Mouse (Mus musculus) intestine, embryonic 16.5 days (tissue): ENCODE data around the gene Rs1. TPM values are rescaled to one million over a fixed set of nuclear protein-coding genes. Genes with fewer than 3 reads are reported as not detected.

Experiments
- ATAC-seq: fragments of 200-750 bp; cut with Nextera tagmentation; 2 replicates; pipeline ENCODE4 v1.8.0; 2017; ENCODE audit warnings: moderate TSS enrichment, moderate library complexity
- H3K27ac ChIP-seq: fragments of 300-500 bp; sonication (generic); 2 replicates; pipeline ENCODE4 v1.5.1; 2014; ENCODE audit warnings: mild to moderate bottlenecking, low read length
- H3K27me3 ChIP-seq: fragments of 300-500 bp; sonication (generic); replicated peaks from 2 replicates; pipeline ENCODE4 v1.6.1; 2014; ENCODE audit warnings: low read length, control low read depth, mixed read lengths; ENCODE audit not compliant: control insufficient read depth, insufficient read depth
- H3K36me3 ChIP-seq: fragments of 300-500 bp; sonication (generic); 2 replicates; pipeline ENCODE4 v1.6.1; 2014; ENCODE audit warnings: low read length, control low read depth; ENCODE audit not compliant: control insufficient read depth, insufficient read depth
- H3K4me1 ChIP-seq: fragments of 300-500 bp; sonication (generic); 2 replicates; pipeline ENCODE4 v1.6.1; 2014; ENCODE audit warnings: low read length, control low read depth, mixed read lengths; ENCODE audit not compliant: control insufficient read depth, insufficient read depth
- H3K4me2 ChIP-seq: fragments of 300-500 bp; sonication (generic); 2 replicates; pipeline ENCODE4 v1.6.1; 2014; ENCODE audit warnings: low read depth, low read length, control low read depth
- H3K4me3 ChIP-seq: fragments of 300-500 bp; sonication (generic); 2 replicates; pipeline ENCODE4 v1.5.1; 2014; ENCODE audit warnings: mild to moderate bottlenecking, low read length
- H3K9ac ChIP-seq: fragments of 300-500 bp; sonication (generic); 2 replicates; pipeline ENCODE4 v1.6.1; 2014; ENCODE audit warnings: low read depth, low read length
- H3K9me3 ChIP-seq: fragments of 300-500 bp; sonication (generic); 2 replicates; pipeline ENCODE4 v1.6.1; 2016; ENCODE audit warnings: low read length, control low read depth; ENCODE audit not compliant: control insufficient read depth
- WGBS: fragments of 180-500 bp; shearing (Covaris S2); extraction: QIAGEN DNeasy Blood & Tissue Kit; methylation state at CpG from one replicate; pipeline ENCODE4 v1.1.7; 2014; 5-methylcytosine and 5-hydroxymethylcytosine counted together
- polyA plus RNA-seq: library from polyadenylated mRNA; unstranded; fragments of >200 nt; fragmentation: Nextera tagmentation; extraction: Ambion mirVana; gene quantifications from 2 replicates; pipeline ENCODE4 v1.2.1, GENCODE M21; 2015

Rs1 gene
- polyA plus RNA-seq, 1 experiment from 2014 or later, result not detected

GRCm38 (mm10) chrX:160782276-160782675 is 14.5 kb downstream of the Rs1 start:
- Histone ChIP-seq H3K9ac (no peak overlapping the region), H3K4me1 (no peaks in the 10 kb centered on the region), H3K27ac (no peak overlapping the region), H3K4me3 (no peak overlapping the region), H3K4me2 (no peak overlapping the region), H3K27me3 (peaks cover 2% of the 10 kb centered on the region; the same call in 1 of the 2 replicates), H3K36me3 (no peaks in the 10 kb centered on the region), H3K9me3 (no peaks in the 10 kb centered on the region)
- ATAC-seq, result no peak
- WGBS, result 64% methylated on average over 5 of the region's 5 CpGs

- H3K27me3 ChIP-seq, result 0 out of 2 replicates have a peak, but pooled peaks cover 3% of the 10 kb centered on the region
- 83% methylated on average over 4 of the region's 4 CpGs for WGBS
These were observed 27.1 kb downstream of the Rs1 start for GRCm38 (mm10) chrX:160794920-160795319.

GRCm38 (mm10) chrX:160804409-160805150 is 36.8 kb downstream of the Rs1 start:
- no peak overlapping the region for H3K4me2 ChIP-seq
- no peak overlapping the region for H3K27ac ChIP-seq
- H3K36me3 ChIP-seq, result no peaks in the 10 kb centered on the region
- no peak overlapping the region for H3K9ac ChIP-seq
- H3K4me1 ChIP-seq, result no peaks in the 10 kb centered on the region
- no peak overlapping the region for H3K4me3 ChIP-seq
- no peak for ATAC-seq
- H3K9me3 ChIP-seq, result no peaks in the 10 kb centered on the region
- H3K27me3 ChIP-seq, result no peaks in the 10 kb centered on the region
- 83% methylated on average over 4 of the region's 4 CpGs for WGBS

More at GRCm38 (mm10) chrX:160794920-160795319, 27.1 kb downstream of the Rs1 start:
- Histone ChIP-seq H3K9ac (no peak overlapping the region), H3K4me1 (no peaks in the 10 kb centered on the region), H3K27ac (no peak overlapping the region), H3K36me3 (no peaks in the 10 kb centered on the region), H3K4me2 (no peak overlapping the region), H3K9me3 (no peaks in the 10 kb centered on the region), H3K4me3 (no peak overlapping the region)
- ATAC-seq, result no peak

GRCm38 (mm10) chrX:160808226-160808625 is 40.4 kb downstream of the Rs1 start:
- ATAC-seq, result no peak
- Histone ChIP-seq H3K4me3 (no peak overlapping the region), H3K4me2 (no peak overlapping the region), H3K4me1 (no peaks in the 10 kb centered on the region), H3K27me3 (no peaks in the 10 kb centered on the region), H3K9me3 (no peaks in the 10 kb centered on the region), H3K9ac (no peak overlapping the region), H3K27ac (no peak overlapping the region), H3K36me3 (no peaks in the 10 kb centered on the region)
- WGBS, result 83% methylated on average over 7 of the region's 7 CpGs

Other genes starting within 250 kb of the Rs1 start
- 0.33 TPM in 1 of 2 replicates, not detected in the other for gene Ppef1, start 32.2 kb upstream of the Rs1 start, polyA plus RNA-seq
- 0.10 and 0.11 TPM in 2 replicates for gene Gja6, start 139.0 kb downstream of the Rs1 start, polyA plus RNA-seq
- gene Cdkl5, start 226.7 kb downstream of the Rs1 start, polyA plus RNA-seq, result 1.4 and 1.5 TPM in 2 replicates